Mouse (Mus musculus) intestine, postnatal 0 days (tissue): Measurements from ENCODE around the gene Tdrd12. TPM values are rescaled to one million over a fixed set of nuclear protein-coding genes. Genes with fewer than 3 reads are reported as not detected.

Experiments
- ATAC-seq: fragments of 200-750 bp; cut with Nextera tagmentation; 2 replicates; pipeline ENCODE4 v1.8.0; 2017; ENCODE audit warnings: mild to moderate bottlenecking, moderate TSS enrichment, moderate library complexity
- H3K27ac ChIP-seq: fragments of 300-500 bp; sonication (generic); 2 replicates; pipeline ENCODE4 v1.5.1; 2014; ENCODE audit warnings: mild to moderate bottlenecking, low read depth, low read length, moderate library complexity
- H3K27me3 ChIP-seq: fragments of 300-500 bp; sonication (generic); replicated peaks from 2 replicates; pipeline ENCODE4 v1.6.1; 2014; ENCODE audit warnings: low read length, mixed read lengths; ENCODE audit not compliant: control insufficient read depth, insufficient read depth
- H3K36me3 ChIP-seq: fragments of 300-500 bp; sonication (generic); 2 replicates; pipeline ENCODE4 v1.6.1; 2014; ENCODE audit warnings: mild to moderate bottlenecking, moderate library complexity; ENCODE audit not compliant: control insufficient read depth, insufficient read depth
- H3K4me1 ChIP-seq: fragments of 300-500 bp; sonication (generic); replicated peaks from 2 replicates; pipeline ENCODE4 v1.6.1; 2014; ENCODE audit warnings: antibody characterized with exemption, low read length, mixed read lengths; ENCODE audit not compliant: control insufficient read depth, insufficient read depth
- H3K4me2 ChIP-seq: fragments of 300-500 bp; sonication (generic); replicated peaks from 2 replicates; pipeline ENCODE4 v1.6.1; 2014; ENCODE audit warnings: low read depth, mild to moderate bottlenecking, moderate library complexity
- H3K4me3 ChIP-seq: fragments of 300-500 bp; sonication (generic); 2 replicates; pipeline ENCODE4 v1.5.1; 2014; ENCODE audit warnings: low read depth, low read length
- H3K9ac ChIP-seq: fragments of 300-500 bp; sonication (generic); 2 replicates; pipeline ENCODE4 v1.6.1; 2014; ENCODE audit warnings: mild to moderate bottlenecking, low read depth, low read length
- H3K9me3 ChIP-seq: fragments of 300-500 bp; sonication (generic); 2 replicates; pipeline ENCODE4 v1.6.1; 2016; ENCODE audit warnings: mixed run types; ENCODE audit not compliant: control insufficient read depth
- CTCF ChIP-seq: sonication (generic); IDR thresholded peaks from 2 replicates; pipeline ENCODE4 v1.5.1; 2016; ENCODE audit warnings: low read depth, mild to moderate bottlenecking, control low read depth, antibody characterized with exemption, moderate library complexity
- WGBS: fragments of 180-500 bp; shearing (Covaris S2); extraction: QIAGEN DNeasy Blood & Tissue Kit; methylation state at CpG from one replicate; pipeline ENCODE4 v1.1.7; 2014; 5-methylcytosine and 5-hydroxymethylcytosine counted together
- polyA plus RNA-seq: library from polyadenylated mRNA; unstranded; fragments of >200 nt; fragmentation: Nextera tagmentation; extraction: Ambion mirVana; gene quantifications from 2 replicates; pipeline ENCODE4 v1.2.1, GENCODE M21; 2015

Tdrd12 gene
- polyA plus RNA-seq, 1 experiment from 2014 or later: 2.0 TPM

- no peaks in the 10 kb centered on the region for H3K27me3 ChIP-seq
- H3K9ac ChIP-seq: no peak overlapping the region
- ATAC-seq: no peak
- WGBS: 78% methylated on average over 1 of the region's 1 CpGs
- H3K36me3 ChIP-seq: no peaks in the 10 kb centered on the region
- H3K4me1 ChIP-seq: no peaks in the 10 kb centered on the region
- no peaks in the 10 kb centered on the region for H3K9me3 ChIP-seq
- no peak overlapping the region for H3K4me3 ChIP-seq
- H3K4me2 ChIP-seq: no peak overlapping the region
- H3K27ac ChIP-seq: no peak overlapping the region
- TF ChIP-seq CTCF: no peak
These were observed 46.5 kb downstream of the Tdrd12 start for GRCm38 (mm10) chr7:35491005-35491404.

- no peak overlapping the region for H3K9ac ChIP-seq
- ATAC-seq: no peak
- no peaks in the 10 kb centered on the region for H3K27me3 ChIP-seq
- 97% methylated on average over 2 of the region's 2 CpGs for WGBS
- H3K27ac ChIP-seq: no peak overlapping the region
- no peak overlapping the region for H3K4me3 ChIP-seq
- H3K4me2 ChIP-seq: no peak overlapping the region
- H3K9me3 ChIP-seq: no peaks in the 10 kb centered on the region
- no peaks in the 10 kb centered on the region for H3K36me3 ChIP-seq
- TF ChIP-seq CTCF: no peak
- H3K4me1 ChIP-seq: no peaks in the 10 kb centered on the region
These were observed 47.4 kb downstream of the Tdrd12 start for GRCm38 (mm10) chr7:35490186-35490585.

- Histone ChIP-seq H3K27ac (no peak overlapping the region), H3K27me3 (no peaks in the 10 kb centered on the region), H3K4me1 (no peaks in the 10 kb centered on the region), H3K4me2 (no peak overlapping the region), H3K9me3 (no peaks in the 10 kb centered on the region), H3K36me3 (no peaks in the 10 kb centered on the region), H3K4me3 (no peak overlapping the region), H3K9ac (no peak overlapping the region)
- 74% methylated on average over 8 of the region's 8 CpGs for WGBS
- TF ChIP-seq CTCF: no peak
- no peak for ATAC-seq
These were observed 51.0 kb downstream of the Tdrd12 start for GRCm38 (mm10) chr7:35486553-35486952.

GRCm38 (mm10) chr7:35485126-35485525 is 52.4 kb downstream of the Tdrd12 start:
- Histone ChIP-seq H3K27ac (no peak overlapping the region), H3K4me1 (no peaks in the 10 kb centered on the region), H3K4me3 (no peak overlapping the region), H3K27me3 (no peaks in the 10 kb centered on the region), H3K9ac (no peak overlapping the region), H3K36me3 (no peaks in the 10 kb centered on the region), H3K4me2 (no peak overlapping the region), H3K9me3 (no peaks in the 10 kb centered on the region)
- no peak for ATAC-seq
- 74% methylated on average over 2 of the region's 2 CpGs for WGBS
- no peak for TF ChIP-seq CTCF

DNA sequence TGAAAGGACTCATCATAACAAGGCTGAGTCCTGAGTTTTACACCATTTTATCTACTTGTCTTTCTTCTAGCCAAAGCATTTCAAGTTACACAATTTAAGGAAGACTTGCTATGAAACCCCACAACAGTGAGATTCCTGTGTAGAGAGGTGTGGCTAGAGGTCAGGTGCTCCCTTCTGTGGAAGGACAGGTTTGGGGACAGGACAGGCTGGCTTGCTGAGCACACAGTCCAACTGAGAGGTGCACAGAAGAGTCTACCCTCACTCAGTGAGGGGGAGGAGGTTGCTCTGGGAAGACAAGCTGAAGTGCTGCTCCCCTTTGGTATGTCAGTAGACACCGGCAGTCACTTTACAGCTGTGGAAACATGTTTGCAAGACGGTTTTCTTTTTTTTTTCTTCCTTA is 61.1 kb downstream of the Tdrd12 start:
- no peaks in the 10 kb centered on the region for H3K9me3 ChIP-seq
- H3K4me1 ChIP-seq: no peaks in the 10 kb centered on the region
- TF ChIP-seq CTCF: no peak
- no peak overlapping the region for H3K4me3 ChIP-seq
- no peak overlapping the region for H3K27ac ChIP-seq
- ATAC-seq: no peak
- no peak overlapping the region for H3K9ac ChIP-seq
- WGBS: 51% methylated on average over 2 of the region's 2 CpGs
- H3K4me2 ChIP-seq: no peak overlapping the region
- no peaks in the 10 kb centered on the region for H3K27me3 ChIP-seq
- no peaks in the 10 kb centered on the region for H3K36me3 ChIP-seq

- Histone ChIP-seq H3K4me1 (no peaks in the 10 kb centered on the region), H3K9ac (no peak overlapping the region), H3K27me3 (no peaks in the 10 kb centered on the region), H3K4me2 (no peak overlapping the region), H3K9me3 (no peaks in the 10 kb centered on the region), H3K4me3 (no peak overlapping the region), H3K36me3 (no peaks in the 10 kb centered on the region), H3K27ac (no peak overlapping the region)
- peak; percentile 63 for TF ChIP-seq CTCF
- WGBS: 39% methylated on average over 4 of the region's 4 CpGs
- ATAC-seq: peak; percentile 48
These were observed 66.8 kb downstream of the Tdrd12 start for GRCm38 (mm10) chr7:35470794-35471193.

DNA sequence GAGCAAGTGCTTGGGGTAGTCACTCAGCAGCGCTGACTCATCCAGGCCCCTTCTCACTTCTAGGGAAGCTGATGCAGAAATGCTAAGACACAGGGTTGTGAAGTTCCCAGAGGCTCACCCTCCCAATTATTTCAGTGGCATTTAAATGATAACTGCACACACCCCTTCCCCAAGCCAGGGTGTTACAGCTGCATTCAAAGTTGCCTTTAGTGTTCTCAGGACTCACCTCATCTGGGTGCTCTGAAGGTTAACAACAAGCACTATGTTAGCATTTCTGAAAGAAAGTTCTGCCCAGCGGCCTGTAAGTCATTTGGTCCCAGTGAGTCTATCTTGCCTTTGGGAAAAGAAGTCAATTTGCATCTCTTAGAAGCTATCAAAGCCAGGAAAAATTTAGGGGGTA is 69.7 kb downstream of the Tdrd12 start:
- H3K4me2 ChIP-seq: no peak overlapping the region
- no peaks in the 10 kb centered on the region for H3K9me3 ChIP-seq
- no peak overlapping the region for H3K4me3 ChIP-seq
- WGBS: 84% methylated on average over 2 of the region's 2 CpGs
- TF ChIP-seq CTCF: no peak
- no peak overlapping the region for H3K27ac ChIP-seq
- no peaks in the 10 kb centered on the region for H3K27me3 ChIP-seq
- no peak overlapping the region for H3K9ac ChIP-seq
- peaks cover 16% of the 10 kb centered on the region for H3K36me3 ChIP-seq
- H3K4me1 ChIP-seq: no peaks in the 10 kb centered on the region
- ATAC-seq: no peak
